Mouse (Mus musculus) kidney, embryonic 14.5 days (tissue): Measurements from ENCODE around the gene Plcb4. TPM values are rescaled to one million over a fixed set of nuclear protein-coding genes. Genes with fewer than 3 reads are reported as not detected.
"Not testable (repeated sequence)": the region's sequence is repeated elsewhere in the genome, so short reads cannot be mapped to it uniquely, and the experiment has no call there.

ENCODE experiments used
- ATAC-seq: fragments of 200-750 bp; cut with Nextera tagmentation; 2 replicates; pipeline ENCODE4 v1.8.0; 2017; ENCODE audit warnings: moderate number of reproducible peaks, mild to moderate bottlenecking, moderate TSS enrichment, moderate library complexity; ENCODE audit not compliant: low FRiP score, low TSS enrichment
- H3K27ac ChIP-seq: fragments of 300-500 bp; sonication (generic); 2 replicates; pipeline ENCODE4 v1.5.1; 2014; ENCODE audit warnings: low read depth, mild to moderate bottlenecking, low read length, moderate library complexity, mixed read lengths
- H3K27me3 ChIP-seq: fragments of 300-500 bp; sonication (generic); 2 replicates; pipeline ENCODE4 v1.6.1; 2014; ENCODE audit warnings: mild to moderate bottlenecking, low read length; ENCODE audit not compliant: control insufficient read depth, insufficient read depth
- H3K36me3 ChIP-seq: fragments of 300-500 bp; sonication (generic); 2 replicates; pipeline ENCODE4 v1.6.1; 2014; ENCODE audit warnings: low read length, mixed read lengths; ENCODE audit not compliant: control insufficient read depth, insufficient read depth
- H3K4me1 ChIP-seq: fragments of 300-500 bp; sonication (generic); 2 replicates; pipeline ENCODE4 v1.6.1; 2014; ENCODE audit warnings: low read length, mixed read lengths; ENCODE audit not compliant: control insufficient read depth, insufficient read depth
- H3K4me2 ChIP-seq: fragments of 300-500 bp; sonication (generic); replicated peaks from 2 replicates; pipeline ENCODE4 v1.6.1; 2014; ENCODE audit warnings: low read depth, mild to moderate bottlenecking, low read length
- H3K4me3 ChIP-seq: fragments of 300-500 bp; sonication (generic); 2 replicates; pipeline ENCODE4 v1.5.1; 2014; ENCODE audit warnings: mild to moderate bottlenecking, low read length
- H3K9ac ChIP-seq: fragments of 300-500 bp; sonication (generic); 2 replicates; pipeline ENCODE4 v1.6.1; 2014; ENCODE audit warnings: low read depth, mild to moderate bottlenecking, low read length, moderate library complexity
- H3K9me3 ChIP-seq: fragments of 300-500 bp; sonication (generic); 2 replicates; pipeline ENCODE4 v1.6.1; 2016; ENCODE audit warnings: low read length; ENCODE audit not compliant: control insufficient read depth
- WGBS: fragments of 180-500 bp; shearing (Covaris S2); extraction: QIAGEN DNeasy Blood & Tissue Kit; methylation state at CpG from one replicate; pipeline ENCODE4 v1.1.7; 2014; 5-methylcytosine and 5-hydroxymethylcytosine counted together
- polyA plus RNA-seq: library from polyadenylated mRNA; unstranded; fragments of >200 nt; fragmentation: Nextera tagmentation; extraction: Ambion mirVana; gene quantifications from 2 replicates; pipeline ENCODE4 v1.2.1, GENCODE M21; 2014

Gene Plcb4
- polyA plus RNA-seq, 1 experiment from 2014 or later, result 21.2 TPM

DNA sequence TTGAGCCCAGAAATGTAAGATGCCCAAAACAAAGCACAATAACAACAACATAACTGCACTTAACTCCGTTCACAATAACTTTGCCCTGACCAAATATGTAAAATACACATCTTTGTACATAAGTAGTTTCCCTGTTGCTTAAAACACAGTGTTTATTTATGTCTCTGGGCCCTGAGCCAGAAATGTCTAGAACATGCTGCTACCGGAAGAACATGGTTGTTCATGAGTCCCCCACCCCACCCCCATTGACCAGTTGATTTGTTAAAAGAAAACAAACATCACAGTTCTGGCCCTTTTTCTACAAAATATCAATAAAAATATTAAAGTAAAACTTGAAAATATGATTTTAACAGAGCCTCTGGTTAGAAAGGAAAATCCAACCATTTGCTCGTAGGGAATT is 49.6 kb downstream of the Plcb4 start:
- Histone ChIP-seq H3K4me2 (no peak overlapping the region), H3K9me3 (no peaks in the 10 kb centered on the region), H3K27me3 (no peaks in the 10 kb centered on the region), H3K27ac (no peak overlapping the region), H3K36me3 (no peaks in the 10 kb centered on the region), H3K4me1 (peaks cover 11% of the 10 kb centered on the region; the same call in 1 of the 2 replicates), H3K9ac (no peak overlapping the region), H3K4me3 (no peak overlapping the region)
- WGBS, result 66% methylated on average over 3 of the region's 3 CpGs
- no peak for ATAC-seq

- H3K4me1 ChIP-seq, result peaks cover 11% of the 10 kb centered on the region; the same call in 1 of the 2 replicates
- 89% methylated on average over 9 of the region's 9 CpGs for WGBS
- no peak overlapping the region for H3K27ac ChIP-seq
- H3K36me3 ChIP-seq, result no peaks in the 10 kb centered on the region
- H3K4me3 ChIP-seq, result no peak overlapping the region
- H3K9ac ChIP-seq, result no peak overlapping the region
- H3K4me2 ChIP-seq, result no peak overlapping the region
- no peaks in the 10 kb centered on the region for H3K9me3 ChIP-seq
- no peak for ATAC-seq
- H3K27me3 ChIP-seq, result no peaks in the 10 kb centered on the region
These were observed 50.0 kb downstream of the Plcb4 start for GRCm38 (mm10) chr2:135708796-135709195.

- H3K27me3 ChIP-seq, ATAC-seq, H3K9ac ChIP-seq, H3K4me3 ChIP-seq, H3K4me2 ChIP-seq, H3K36me3 ChIP-seq, H3K9me3 ChIP-seq, H3K27ac ChIP-seq: not testable (repeated sequence)
- H3K4me1 ChIP-seq, result peaks cover 11% of the 10 kb centered on the region; the same call in 1 of the 2 replicates
These were observed 50.9 kb downstream of the Plcb4 start for GRCm38 (mm10) chr2:135709736-135710135.

- H3K9ac ChIP-seq, result peak overlapping the region; percentile 18; the same call in 1 of the 2 replicates
- WGBS, result 41% methylated on average over 8 of the region's 8 CpGs
These were observed 52.5 kb downstream of the Plcb4 start for GRCm38 (mm10) chr2:135711049-135711924.

DNA sequence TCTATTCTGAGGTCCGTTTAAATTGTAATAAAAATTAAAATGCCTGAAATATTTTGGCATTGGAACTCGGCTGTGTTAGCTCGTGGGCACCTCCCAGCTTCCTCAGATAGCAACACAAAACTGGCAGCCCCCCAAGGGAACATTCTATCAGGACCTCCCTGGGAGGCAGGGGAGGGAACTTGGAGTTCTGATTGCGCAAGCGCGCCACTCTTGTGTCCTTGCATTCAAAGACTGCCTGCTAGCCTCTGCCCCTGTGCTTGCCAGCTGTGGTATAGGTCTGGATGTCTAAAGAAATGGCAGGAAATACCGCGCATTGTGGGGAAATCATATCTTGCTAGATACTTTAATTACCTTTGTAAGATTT is 53.1 kb downstream of the Plcb4 start:
- Histone ChIP-seq H3K9ac (peak overlapping the region; percentile 18; the same call in 1 of the 2 replicates), H3K27ac (no peak overlapping the region), H3K36me3 (no peaks in the 10 kb centered on the region), H3K4me1 (peaks cover 11% of the 10 kb centered on the region; the same call in 1 of the 2 replicates), H3K4me3 (no peak overlapping the region), H3K4me2 (peak overlapping the region; percentile 26), H3K9me3 (no peaks in the 10 kb centered on the region), H3K27me3 (no peaks in the 10 kb centered on the region)
- 19% methylated on average over 8 of the region's 8 CpGs for WGBS
- ATAC-seq, result peak; percentile 64; the same call in 1 of the 2 replicates

More at GRCm38 (mm10) chr2:135711049-135711924, 52.5 kb downstream of the Plcb4 start:
- Histone ChIP-seq H3K27ac (no peak overlapping the region; the same call in 1 of the 2 replicates), H3K36me3 (no peaks in the 10 kb centered on the region), H3K9me3 (no peaks in the 10 kb centered on the region), H3K27me3 (no peaks in the 10 kb centered on the region), H3K4me1 (peaks cover 11% of the 10 kb centered on the region; the same call in 1 of the 2 replicates), H3K4me3 (no peak overlapping the region), H3K4me2 (peak overlapping the region; percentile 26)
- ATAC-seq, result no peak; the same call in 1 of the 2 replicates

GRCm38 (mm10) chr2:135712331-135712730 is 53.5 kb downstream of the Plcb4 start:
- Histone ChIP-seq H3K4me3 (no peak overlapping the region), H3K9me3 (no peaks in the 10 kb centered on the region), H3K36me3 (no peaks in the 10 kb centered on the region), H3K27ac (no peak overlapping the region), H3K4me1 (peaks cover 12% of the 10 kb centered on the region; the same call in 1 of the 2 replicates), H3K4me2 (no peak overlapping the region), H3K9ac (no peak overlapping the region), H3K27me3 (no peaks in the 10 kb centered on the region)
- no peak for ATAC-seq
- WGBS, result 38% methylated on average over 5 of the region's 5 CpGs

DNA sequence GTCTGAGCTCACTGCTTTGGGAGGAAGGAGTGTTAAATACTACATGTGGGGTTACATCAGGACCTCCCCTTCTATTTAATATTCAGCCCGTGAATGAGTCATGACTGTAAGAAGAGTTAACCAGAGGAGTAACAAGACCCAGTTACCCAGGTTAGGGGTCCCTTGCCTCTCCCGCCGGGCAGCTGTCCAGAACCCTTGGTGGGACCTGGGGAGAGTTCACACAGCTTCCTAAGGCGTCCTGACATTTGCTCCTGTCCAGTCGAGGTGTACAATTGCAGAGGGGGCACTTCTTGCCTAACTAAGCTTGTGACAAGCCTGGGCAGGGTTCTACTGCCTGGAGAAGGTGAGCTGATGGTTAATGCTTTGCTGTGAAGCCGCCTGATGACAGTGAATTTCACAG is 54.1 kb downstream of the Plcb4 start:
- Histone ChIP-seq H3K4me2 (no peak overlapping the region), H3K36me3 (no peaks in the 10 kb centered on the region), H3K27me3 (no peaks in the 10 kb centered on the region), H3K9ac (no peak overlapping the region), H3K9me3 (no peaks in the 10 kb centered on the region), H3K4me3 (no peak overlapping the region), H3K4me1 (peaks cover 14% of the 10 kb centered on the region; the same call in 1 of the 2 replicates), H3K27ac (no peak overlapping the region)
- ATAC-seq, result no peak
- 50% methylated on average over 6 of the region's 6 CpGs for WGBS

DNA sequence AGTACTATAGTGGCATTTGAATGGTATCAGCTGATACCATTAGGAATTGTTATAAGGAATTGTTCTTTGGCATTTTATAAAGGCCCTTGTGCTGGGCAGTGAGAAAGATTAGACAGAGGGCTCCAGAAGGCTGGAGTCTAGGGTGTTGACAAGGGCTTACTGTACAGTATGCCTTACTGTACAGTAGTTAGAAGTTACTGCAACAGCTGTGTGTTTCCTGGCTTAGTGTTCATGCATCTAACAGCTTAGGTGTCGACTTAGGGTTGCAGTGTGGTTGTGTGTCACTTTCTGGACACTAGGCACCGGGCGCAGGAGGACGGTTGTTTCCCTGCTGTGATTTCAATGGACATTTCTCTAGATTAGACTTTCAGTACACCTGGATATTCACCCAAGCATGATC is 57.4 kb downstream of the Plcb4 start:
- whole genome bisulfite sequencing, result 88% methylated on average over 4 of the region's 4 CpGs
- Histone ChIP-seq H3K9ac (no peak overlapping the region), H3K9me3 (no peaks in the 10 kb centered on the region), H3K27ac (no peak overlapping the region), H3K36me3 (no peaks in the 10 kb centered on the region), H3K4me1 (peaks cover 11% of the 10 kb centered on the region; the same call in 1 of the 2 replicates), H3K4me3 (no peak overlapping the region), H3K4me2 (no peak overlapping the region), H3K27me3 (no peaks in the 10 kb centered on the region)
- no peak for ATAC-seq
